Mouse (Mus musculus) adrenal gland (tissue): ENCODE results near the gene Arhgap15.

Source experiments
- intact Hi-C: fragments of 180-260 bp; cut with DNase I; formaldehyde crosslinking; loops from one replicate; pipeline ENCODE4 v1.15.1; 2025

The Arhgap15 gene

GRCm38 (mm10) chr2:44345325-44345945 lies 596.8 kb downstream of the Arhgap15 start:
- intact Hi-C loops, result no loop called here

GRCm38 (mm10) chr2:44346184-44346583 lies 597.6 kb downstream of the Arhgap15 start:
- intact Hi-C loops, result no loop called here

GRCm38 (mm10) chr2:44347781-44348180 lies 599.2 kb downstream of the Arhgap15 start:
- intact Hi-C loops, result no loop called here

GRCm38 (mm10) chr2:44349101-44349500 lies 600.5 kb downstream of the Arhgap15 start:
- intact Hi-C loops, result no loop called here

- intact Hi-C loops, result no loop called here
These were observed 604.3 kb downstream of the Arhgap15 start for GRCm38 (mm10) chr2:44352885-44353284.

- intact Hi-C loops, result no loop called here
These were observed 605.0 kb downstream of the Arhgap15 start for GRCm38 (mm10) chr2:44353594-44353993.

- intact Hi-C loops, result no loop called here
These were observed 606.2 kb downstream of the Arhgap15 start for GRCm38 (mm10) chr2:44354786-44355185.

- intact Hi-C loops, result no loop called here
These were observed 606.7 kb downstream of the Arhgap15 start for GRCm38 (mm10) chr2:44355316-44355715.

GRCm38 (mm10) chr2:44356248-44356886 lies 607.7 kb downstream of the Arhgap15 start:
- intact Hi-C loops, result no loop called here

- intact Hi-C loops, result no loop called here
These were observed 608.2 kb downstream of the Arhgap15 start for GRCm38 (mm10) chr2:44356887-44357251.

GRCm38 (mm10) chr2:44380225-44380624 lies 631.6 kb downstream of the Arhgap15 start:
- intact Hi-C loops, result no loop called here

GRCm38 (mm10) chr2:44384541-44384940 lies 635.9 kb downstream of the Arhgap15 start:
- intact Hi-C loops, result no loop called here

- intact Hi-C loops, result no loop called here
These were observed 640.9 kb downstream of the Arhgap15 start for GRCm38 (mm10) chr2:44389556-44389955.

- intact Hi-C loops, result no loop called here
These were observed 645.2 kb downstream of the Arhgap15 start for GRCm38 (mm10) chr2:44393789-44394188.

- intact Hi-C loops, result no loop called here
These were observed 646.4 kb downstream of the Arhgap15 start for GRCm38 (mm10) chr2:44394956-44395501.

GRCm38 (mm10) chr2:44395577-44395976 lies 647.0 kb downstream of the Arhgap15 start:
- intact Hi-C loops, result no loop called here

GRCm38 (mm10) chr2:44397209-44397608 lies 648.6 kb downstream of the Arhgap15 start:
- intact Hi-C loops, result no loop called here

- intact Hi-C loops, result no loop called here
These were observed 649.2 kb downstream of the Arhgap15 start for GRCm38 (mm10) chr2:44397735-44398337.

GRCm38 (mm10) chr2:44399191-44399926 lies 650.7 kb downstream of the Arhgap15 start:
- intact Hi-C loops, result no loop called here

- intact Hi-C loops, result no loop called here
These were observed 653.2 kb downstream of the Arhgap15 start for GRCm38 (mm10) chr2:44401704-44402422.

GRCm38 (mm10) chr2:44411660-44412059 lies 663.0 kb downstream of the Arhgap15 start:
- intact Hi-C loops, result no loop called here
